Mouse (Mus musculus): Measurements from ENCODE around the gene Tada2a.

GRCm38 (mm10) chr11:84128943-84129798 lies at the start of gene Tada2a, which contains the start of gene Acaca:
- TF ChIP-seq CTCF (IDR thresholded peaks at IDR 0.05; ENCODE audit: borderline replicate concordance, extremely low read depth, insufficient read depth, insufficient read length): no peak
- TF ChIP-seq POLR2A (IDR thresholded peaks at IDR 0.05; ENCODE audit: borderline replicate concordance, extremely low read depth, insufficient read depth, insufficient read length, poor library complexity, severe bottlenecking): peak; percentile 96

All from brain, embryonic 14.5 days (tissue).